Mouse (Mus musculus) G1E (cell line): ENCODE measurements at regions not wholly inside any gene's neighbourhood (a gene's known extent, or its start where the extent isn't known, plus 50 kb on each side); places are given as distances from the start of the nearest gene placed in this dataset.

Source experiments
- CTCF ChIP-seq: IDR thresholded peaks from 2 replicates; pipeline ENCODE4 v1.5.1; 2012; ENCODE audit warnings: low read depth, low read length, inconsistent platforms, mixed read lengths
- GATA1 ChIP-seq: IDR thresholded peaks from 2 replicates; pipeline ENCODE4 v1.6.1; 2012; ENCODE audit warnings: borderline replicate concordance, low read length, inconsistent platforms, mixed read lengths
- POLR2AphosphoS5 ChIP-seq: IDR thresholded peaks from 2 replicates; pipeline ENCODE4 v1.6.1; 2012; ENCODE audit warnings: low read depth, low read length, inconsistent platforms; ENCODE audit not compliant: insufficient replicate concordance
- TAL1 ChIP-seq: conservative IDR thresholded peaks from 2 replicates; pipeline ENCODE4 v1.6.1; 2012; ENCODE audit warnings: low read depth, low read length, inconsistent platforms, mixed read lengths

GRCm38 (mm10) chr12:106514057-106514456 lies 504.0 kb downstream of the Vrk1 start:
- TF ChIP-seq CTCF (no peak), GATA1 (no peak), POLR2AphosphoS5 (no peak), TAL1 (no peak)
